Mouse (Mus musculus): ENCODE data around the gene Sh3bp4.

DNA sequence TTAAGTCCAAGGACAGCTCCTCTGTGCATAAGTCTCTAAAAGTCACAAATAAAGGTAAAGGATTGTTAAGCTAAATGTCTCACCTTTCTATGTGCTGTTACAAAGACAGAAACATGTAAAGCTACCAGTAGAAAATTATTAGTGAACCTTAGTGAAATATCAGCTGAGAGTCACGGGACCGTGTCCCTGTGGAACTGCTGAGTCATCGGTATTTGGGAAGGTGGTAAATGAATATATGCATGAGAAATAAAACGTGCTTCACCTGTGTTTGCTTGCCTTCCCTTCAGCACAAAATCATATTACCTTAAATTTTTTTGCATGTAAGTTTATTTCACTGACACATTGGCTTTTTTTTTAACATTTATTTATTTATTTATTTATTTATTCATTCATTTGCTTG lies 36.2 kb upstream of the Sh3bp4 start:
- TF ChIP-seq POLR2A (IDR thresholded peaks at IDR 0.05; ENCODE audit: borderline replicate concordance, extremely low read depth, low read depth, low read length) (no peak), CTCF (IDR thresholded peaks at IDR 0.05; ENCODE audit: insufficient read depth, low read length) (no peak)
